Mouse (Mus musculus) testis, adult 2 months (tissue): ENCODE results near the gene Fus.

Experiments
- CTCF ChIP-seq: fragments of 200-500 bp; IDR thresholded peaks from 2 replicates; pipeline ENCODE4 v1.5.1; 2012; ENCODE audit warnings: low read depth, mild to moderate bottlenecking, inconsistent platforms, low read length, moderate library complexity; ENCODE audit not compliant: control insufficient read depth, insufficient read depth, insufficient replicate concordance
- POLR2A ChIP-seq: fragments of 200-500 bp; IDR thresholded peaks from 2 replicates; pipeline ENCODE4 v1.6.1; 2012; ENCODE audit warnings: low read depth, mild to moderate bottlenecking, inconsistent platforms, low read length, moderate library complexity; ENCODE audit not compliant: control insufficient read depth

- TF ChIP-seq CTCF (no peak), POLR2A (no peak)
Measured at GRCm38 (mm10) chr7:127922451-127923275, 44.6 kb upstream of the Fus start.
